Mouse (Mus musculus) kidney, embryonic 16.5 days (tissue): Measurements from ENCODE around the gene Trim62. TPM values are rescaled to one million over a fixed set of nuclear protein-coding genes. Genes with fewer than 3 reads are reported as not detected.

Experiments
- ATAC-seq: fragments of 200-750 bp; cut with Nextera tagmentation; 2 replicates; pipeline ENCODE4 v1.8.0; 2017; ENCODE audit warnings: moderate TSS enrichment; ENCODE audit not compliant: low FRiP score, low TSS enrichment
- H3K27ac ChIP-seq: fragments of 300-500 bp; sonication (generic); 2 replicates; pipeline ENCODE4 v1.5.1; 2014; ENCODE audit warnings: low read length
- H3K27me3 ChIP-seq: fragments of 300-500 bp; sonication (generic); 2 replicates; pipeline ENCODE4 v1.6.1; 2014; ENCODE audit warnings: low read length, control low read depth, mixed read lengths; ENCODE audit not compliant: insufficient read depth
- H3K36me3 ChIP-seq: fragments of 300-500 bp; sonication (generic); 2 replicates; pipeline ENCODE4 v1.6.1; 2014; ENCODE audit warnings: low read length, control low read depth, mixed read lengths; ENCODE audit not compliant: insufficient read depth
- H3K4me1 ChIP-seq: fragments of 300-500 bp; sonication (generic); 2 replicates; pipeline ENCODE4 v1.6.1; 2014; ENCODE audit warnings: low read length, control low read depth, mixed read lengths; ENCODE audit not compliant: insufficient read depth
- H3K4me2 ChIP-seq: fragments of 300-500 bp; sonication (generic); replicated peaks from 2 replicates; pipeline ENCODE4 v1.6.1; 2014; ENCODE audit warnings: low read depth, low read length
- H3K4me3 ChIP-seq: fragments of 300-500 bp; sonication (generic); 2 replicates; pipeline ENCODE4 v1.5.1; 2014; ENCODE audit warnings: mild to moderate bottlenecking, low read length
- H3K9ac ChIP-seq: fragments of 300-500 bp; sonication (generic); replicated peaks from 2 replicates; pipeline ENCODE4 v1.6.1; 2014; ENCODE audit warnings: low read length
- H3K9me3 ChIP-seq: fragments of 300-500 bp; sonication (generic); 2 replicates; pipeline ENCODE4 v1.6.1; 2016; ENCODE audit warnings: low read length, control low read depth
- WGBS: fragments of 180-500 bp; shearing (Covaris S2); extraction: QIAGEN DNeasy Blood & Tissue Kit; methylation state at CpG from one replicate; pipeline ENCODE4 v1.1.7; 2014; 5-methylcytosine and 5-hydroxymethylcytosine counted together
- polyA plus RNA-seq: library from polyadenylated mRNA; unstranded; fragments of >200 nt; fragmentation: Nextera tagmentation; extraction: Ambion mirVana; gene quantifications from 2 replicates; pipeline ENCODE4 v1.2.1, GENCODE M21; 2015

The Trim62 gene
- polyA plus RNA-seq: 6.4 and 7.2 TPM in 2 replicates

DNA sequence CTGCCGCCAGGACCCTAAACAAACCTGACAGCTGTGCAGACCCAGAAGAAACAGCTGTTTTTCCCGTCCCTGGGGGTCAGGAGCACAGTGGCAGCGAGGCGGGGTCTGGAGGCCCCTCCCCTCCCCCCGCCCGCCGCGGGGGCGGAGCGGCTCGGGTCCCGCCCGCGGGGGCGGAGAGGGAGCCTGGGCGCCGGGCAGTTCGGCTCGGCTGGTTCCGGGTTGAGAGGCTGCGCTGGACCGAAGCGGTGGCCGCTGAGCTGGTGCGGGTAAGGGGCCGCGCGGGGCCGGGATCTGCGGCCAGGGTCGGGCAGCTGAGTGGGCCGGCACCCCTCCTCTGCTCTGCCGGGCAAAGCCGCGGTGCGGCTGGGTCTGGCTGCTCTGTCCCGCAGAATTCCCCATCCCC lies at the start of gene Trim62:
Gene Trim62, plus strand, starts transcription at position 202 of the 403 bp plus-strand sequence.
- Histone ChIP-seq H3K4me2 (peak within 1 kb of the TSS; percentile 97), H3K9me3 (peaks cover 5% of the 10 kb centered on the region), H3K36me3 (peaks cover 4% of the 10 kb centered on the region; the same call in 1 of the 2 replicates), H3K4me3 (peak within 1 kb of the TSS; percentile 73), H3K27ac (peak within 1 kb of the TSS; percentile 65), H3K9ac (peak within 1 kb of the TSS; percentile 75), H3K4me1 (peaks cover 38% of the 10 kb centered on the region), H3K27me3 (no peaks in the 10 kb centered on the region)
- 0% methylated on average over 34 of the region's 37 CpGs for WGBS
- ATAC-seq: peak; percentile 83

DNA sequence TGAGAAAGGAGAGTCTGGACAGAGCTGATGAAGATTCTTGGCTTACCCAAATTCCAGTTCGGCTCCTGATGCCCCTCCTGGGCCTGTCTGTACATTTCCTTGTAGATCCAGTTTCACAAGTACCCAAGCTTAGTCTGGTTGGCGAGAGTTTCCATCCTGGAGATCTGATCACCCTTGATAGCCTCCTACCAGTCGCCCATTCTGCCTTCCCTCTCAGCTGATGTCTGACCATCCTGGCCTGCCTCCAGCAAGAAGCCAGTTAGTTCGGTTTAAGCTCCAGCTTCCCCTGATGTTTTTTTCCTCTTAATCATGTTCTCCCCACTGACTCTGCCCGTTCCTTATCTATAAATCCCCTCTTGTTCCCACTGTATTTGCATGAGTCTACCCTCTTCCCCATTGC lies 45.2 kb upstream of the Trim62 start:
- Histone ChIP-seq H3K4me3 (no peak overlapping the region), H3K9ac (no peak overlapping the region), H3K4me2 (no peak overlapping the region), H3K4me1 (peaks cover 39% of the 10 kb centered on the region), H3K27ac (peak overlapping the region; percentile 87), H3K36me3 (no peaks in the 10 kb centered on the region), H3K27me3 (no peaks in the 10 kb centered on the region), H3K9me3 (no peaks in the 10 kb centered on the region)
- WGBS: 39% methylated on average over 5 of the region's 5 CpGs
- no peak for ATAC-seq

DNA sequence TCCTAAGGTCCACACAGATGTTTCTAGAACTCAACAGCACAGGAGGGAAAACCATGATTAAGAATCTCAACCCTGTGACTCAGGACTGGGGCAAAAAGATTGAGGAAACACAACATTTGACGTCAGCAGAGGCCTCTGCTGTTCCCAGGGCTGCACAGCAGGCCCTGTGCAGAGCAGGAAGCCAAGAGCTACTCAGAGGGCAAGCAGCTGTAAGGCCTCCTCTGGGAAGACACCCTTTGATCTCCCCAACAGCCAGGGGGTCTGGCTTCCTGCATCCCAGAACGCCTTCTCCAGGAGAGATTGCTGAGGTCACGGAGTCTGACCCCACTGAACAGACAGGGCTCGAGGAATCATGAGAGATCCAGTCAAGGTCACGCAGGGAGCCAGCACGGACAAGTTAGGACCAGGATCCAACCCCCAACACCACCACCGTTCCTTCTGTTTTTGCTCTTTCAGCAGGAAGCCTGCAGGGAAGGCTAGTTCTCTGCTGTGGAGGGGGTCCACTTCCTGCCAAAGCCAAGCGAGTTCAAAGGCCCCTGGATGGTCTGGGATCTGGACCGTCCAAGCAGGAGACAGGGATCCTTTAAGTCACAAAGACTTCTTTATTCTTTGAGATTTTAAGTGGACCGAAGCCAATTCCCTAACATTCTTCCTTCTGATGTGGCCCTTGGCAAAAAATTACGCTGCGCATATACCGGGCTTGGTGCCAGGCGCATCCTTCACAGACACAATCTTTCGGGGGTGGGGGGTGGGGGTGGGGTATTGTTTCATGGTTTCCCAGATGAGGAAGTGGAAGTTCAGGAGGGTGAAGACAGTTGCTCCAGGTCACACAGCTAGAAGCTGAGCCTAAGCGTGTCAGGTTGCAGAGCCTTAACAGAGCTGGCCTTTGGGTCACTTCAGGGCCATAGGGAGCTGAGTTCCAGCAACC lies 43.3 kb upstream of the Trim62 start:
- peak; percentile 93 for ATAC-seq
- Histone ChIP-seq H3K9ac (no peak overlapping the region), H3K9me3 (no peaks in the 10 kb centered on the region), H3K27ac (peak overlapping the region; percentile 87), H3K4me2 (no peak overlapping the region), H3K27me3 (no peaks in the 10 kb centered on the region), H3K4me3 (no peak overlapping the region), H3K36me3 (no peaks in the 10 kb centered on the region), H3K4me1 (peaks cover 45% of the 10 kb centered on the region)
- WGBS: 22% methylated on average over 16 of the region's 16 CpGs

DNA sequence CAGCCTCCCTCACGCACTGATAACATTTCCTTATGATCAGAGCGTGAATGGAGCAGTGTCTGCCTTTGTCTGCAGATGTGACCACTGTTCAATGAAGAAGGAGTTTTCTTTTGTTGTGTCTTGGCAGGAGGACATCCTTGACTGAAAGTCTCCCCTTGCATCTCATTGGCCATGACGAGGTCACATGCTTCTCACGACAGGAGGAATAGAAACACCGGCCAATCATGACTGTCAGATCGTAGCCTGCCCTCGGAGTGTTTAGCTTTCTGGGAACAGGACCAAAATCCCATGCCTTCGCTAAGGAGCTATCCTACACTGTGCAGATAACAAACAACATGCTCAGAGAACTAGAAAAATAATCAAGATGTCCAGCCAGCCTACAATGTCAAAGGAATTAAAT lies 42.1 kb upstream of the Trim62 start:
- Histone ChIP-seq H3K27me3 (no peaks in the 10 kb centered on the region), H3K4me3 (no peak overlapping the region), H3K4me1 (peaks cover 55% of the 10 kb centered on the region), H3K36me3 (no peaks in the 10 kb centered on the region), H3K9ac (no peak overlapping the region), H3K9me3 (no peaks in the 10 kb centered on the region), H3K4me2 (no peak overlapping the region), H3K27ac (peak overlapping the region; percentile 87)
- whole genome bisulfite sequencing: 62% methylated on average over 8 of the region's 8 CpGs
- no peak for ATAC-seq

DNA sequence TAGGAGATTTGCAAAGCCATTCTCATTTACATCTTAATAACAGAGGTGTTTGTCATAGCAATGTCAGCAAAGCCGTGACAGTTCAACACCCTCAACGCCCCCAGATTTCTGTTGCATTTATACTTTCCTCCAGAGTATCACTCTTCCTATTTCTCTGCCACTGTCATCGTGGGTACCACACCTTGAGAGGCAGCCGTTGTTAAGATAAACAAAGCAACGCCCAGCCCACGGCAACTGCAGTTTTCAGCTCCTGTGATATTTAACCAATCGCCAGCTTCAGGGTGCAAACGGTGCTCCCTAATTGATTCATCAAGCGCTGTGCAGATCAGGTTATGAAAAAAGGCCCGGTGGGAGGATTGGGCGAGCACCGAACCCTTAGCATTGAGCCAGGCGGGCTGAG lies 38.8 kb upstream of the Trim62 start:
- H3K36me3 ChIP-seq: no peaks in the 10 kb centered on the region
- ATAC-seq: no peak
- no peak overlapping the region for H3K9ac ChIP-seq
- no peaks in the 10 kb centered on the region for H3K9me3 ChIP-seq
- no peaks in the 10 kb centered on the region for H3K27me3 ChIP-seq
- 41% methylated on average over 13 of the region's 13 CpGs for WGBS
- no peak overlapping the region for H3K27ac ChIP-seq
- H3K4me3 ChIP-seq: no peak overlapping the region
- no peak overlapping the region for H3K4me2 ChIP-seq
- H3K4me1 ChIP-seq: peaks cover 40% of the 10 kb centered on the region

DNA sequence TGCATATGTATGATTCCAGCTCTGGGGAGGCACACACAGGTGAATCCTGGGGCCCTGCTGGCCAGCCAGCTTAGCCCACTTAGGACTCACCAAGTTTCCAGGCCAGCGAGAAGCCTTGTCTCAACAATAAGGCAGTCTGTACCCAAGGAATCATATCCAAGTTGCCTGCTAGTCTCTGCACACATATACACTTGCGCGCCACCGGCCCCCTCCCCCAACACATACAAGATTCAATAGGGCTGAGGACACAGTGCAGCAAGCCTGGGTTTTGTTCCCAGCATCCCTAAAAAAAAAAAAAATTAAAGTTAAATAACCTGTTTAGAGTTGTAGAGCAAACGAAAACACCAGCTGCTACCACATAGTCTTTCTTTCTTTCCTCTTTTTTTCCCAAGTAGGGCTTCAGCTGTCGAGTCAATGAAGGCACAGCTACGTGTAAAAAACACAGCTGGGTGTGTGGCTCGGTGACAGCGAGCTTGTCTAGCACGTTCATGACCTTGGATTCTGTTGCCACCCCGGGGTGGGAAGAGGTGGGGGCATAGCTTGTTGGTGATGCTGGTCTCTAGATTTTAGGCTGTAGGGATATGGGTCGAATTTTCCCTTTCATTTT lies 37.9 kb upstream of the Trim62 start:
- Histone ChIP-seq H3K27ac (no peak overlapping the region), H3K9me3 (no peaks in the 10 kb centered on the region), H3K36me3 (no peaks in the 10 kb centered on the region), H3K27me3 (no peaks in the 10 kb centered on the region), H3K4me2 (no peak overlapping the region), H3K4me1 (peaks cover 31% of the 10 kb centered on the region; the same call in 1 of the 2 replicates), H3K4me3 (no peak overlapping the region), H3K9ac (no peak overlapping the region)
- ATAC-seq: no peak
- 71% methylated on average over 12 of the region's 12 CpGs for WGBS

DNA sequence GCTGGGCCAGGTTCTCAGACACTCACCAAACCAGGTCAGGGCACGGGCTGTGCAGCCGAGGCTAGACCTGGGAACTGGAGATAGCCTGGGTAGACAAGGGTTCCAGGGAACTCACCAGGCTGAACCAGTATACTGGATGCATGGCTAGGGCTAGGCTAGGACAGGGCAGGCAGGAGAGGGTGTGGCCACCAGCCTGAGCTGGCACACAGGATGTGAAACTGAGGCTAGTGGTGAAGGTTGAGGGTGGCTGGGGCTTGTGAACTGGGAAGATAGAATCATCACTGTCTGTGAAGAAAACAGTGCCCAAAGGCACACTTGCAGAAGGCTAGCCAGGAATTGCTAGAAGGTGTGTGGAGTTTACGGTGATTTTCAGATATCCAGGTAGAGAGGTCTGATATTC lies 34.4 kb upstream of the Trim62 start:
- no peak overlapping the region for H3K4me3 ChIP-seq
- no peak overlapping the region for H3K9ac ChIP-seq
- WGBS: 93% methylated on average over 3 of the region's 3 CpGs
- no peaks in the 10 kb centered on the region for H3K9me3 ChIP-seq
- no peaks in the 10 kb centered on the region for H3K36me3 ChIP-seq
- no peak overlapping the region for H3K4me2 ChIP-seq
- peaks cover 21% of the 10 kb centered on the region; the same call in 1 of the 2 replicates for H3K4me1 ChIP-seq
- no peak overlapping the region for H3K27ac ChIP-seq
- H3K27me3 ChIP-seq: no peaks in the 10 kb centered on the region
- no peak for ATAC-seq

DNA sequence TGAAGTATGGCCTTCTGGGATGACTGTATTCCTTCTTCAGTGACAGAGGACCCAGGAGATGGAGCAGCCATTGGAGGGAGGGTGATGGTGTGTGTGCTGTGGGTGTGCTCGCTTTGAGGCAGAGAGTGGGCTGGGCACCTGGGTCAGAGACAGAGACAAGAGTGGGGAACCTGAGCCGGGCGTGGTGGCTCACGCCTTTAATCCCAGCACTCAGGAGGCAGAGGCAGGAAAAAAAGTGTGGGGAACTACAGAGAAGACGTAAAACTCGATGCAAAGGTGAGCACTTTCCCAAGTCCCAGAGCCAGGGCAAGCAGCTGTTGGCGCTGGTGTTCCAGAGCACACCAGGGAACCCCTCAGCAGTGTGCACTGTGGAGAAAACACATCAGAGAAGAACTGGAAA lies 33.7 kb upstream of the Trim62 start:
- no peak overlapping the region for H3K4me3 ChIP-seq
- no peak overlapping the region for H3K9ac ChIP-seq
- H3K4me1 ChIP-seq: peaks cover 19% of the 10 kb centered on the region; the same call in 1 of the 2 replicates
- no peak overlapping the region for H3K4me2 ChIP-seq
- no peaks in the 10 kb centered on the region for H3K36me3 ChIP-seq
- no peak overlapping the region for H3K27ac ChIP-seq
- 64% methylated on average over 7 of the region's 7 CpGs for WGBS
- no peaks in the 10 kb centered on the region for H3K9me3 ChIP-seq
- H3K27me3 ChIP-seq: no peaks in the 10 kb centered on the region
- no peak for ATAC-seq

DNA sequence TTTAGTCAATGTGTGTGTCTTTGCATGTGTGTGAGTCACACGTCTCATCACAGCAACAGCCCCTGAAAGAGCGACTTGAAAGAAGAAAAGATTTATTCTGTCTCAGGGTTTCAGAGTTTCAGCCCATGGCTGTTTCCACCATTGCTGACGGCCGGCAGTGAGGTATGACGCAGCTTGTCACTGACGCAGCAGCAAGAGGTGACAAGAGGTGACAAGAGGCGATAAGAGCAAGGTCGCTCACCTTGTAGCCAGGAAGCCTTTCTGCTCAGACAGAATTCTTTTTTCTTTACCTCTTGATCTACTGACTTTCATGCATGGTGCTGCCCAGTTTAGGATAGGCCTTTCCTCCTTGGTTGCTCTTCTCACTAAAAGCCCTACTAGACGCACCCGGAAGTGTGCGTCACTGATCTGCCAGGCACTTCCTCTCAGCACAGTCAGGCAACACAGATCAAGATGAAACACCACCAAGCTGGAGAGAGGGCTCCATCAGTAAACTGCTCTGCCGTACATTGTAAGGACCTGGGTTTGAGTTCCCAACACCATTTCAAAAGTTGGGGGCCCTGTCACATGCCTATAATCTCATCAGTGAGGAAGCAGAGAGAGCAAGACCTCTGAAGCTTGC lies 31.0 kb upstream of the Trim62 start:
- WGBS: 79% methylated on average over 12 of the region's 12 CpGs
- no peaks in the 10 kb centered on the region for H3K36me3 ChIP-seq
- H3K4me2 ChIP-seq: no peak overlapping the region
- H3K9ac ChIP-seq: no peak overlapping the region
- no peak for ATAC-seq
- no peak overlapping the region for H3K27ac ChIP-seq
- H3K4me3 ChIP-seq: no peak overlapping the region
- H3K27me3 ChIP-seq: no peaks in the 10 kb centered on the region
- H3K9me3 ChIP-seq: no peaks in the 10 kb centered on the region; the same call in 1 of the 2 replicates
- H3K4me1 ChIP-seq: no peaks in the 10 kb centered on the region
